Mouse (Mus musculus) bone marrow, adult 2 months (tissue): ENCODE measurements around the gene Gm5134. TPM values are rescaled to one million over a fixed set of nuclear protein-coding genes. Genes with fewer than 3 reads are reported as not detected.

Experiments used
- H3K27ac ChIP-seq: fragments of 200-500 bp; 2 replicates; pipeline ENCODE4 v1.5.1; 2012; ENCODE audit warnings: low read depth, mild to moderate bottlenecking, control low read depth, inconsistent platforms, low read length; ENCODE audit not compliant: control insufficient read depth, poor library complexity, insufficient read depth
- H3K4me1 ChIP-seq: fragments of 200-500 bp; 2 replicates; pipeline ENCODE4 v1.6.1; 2011; ENCODE audit warnings: low read length; ENCODE audit not compliant: control insufficient read depth, insufficient read depth
- H3K4me3 ChIP-seq: fragments of 200-500 bp; replicated peaks from 2 replicates; pipeline ENCODE3; 2011; ENCODE audit warnings: mild to moderate bottlenecking, low read depth, low read length, control low read depth; ENCODE audit not compliant: control insufficient read depth
- CTCF ChIP-seq: fragments of 200-500 bp; IDR thresholded peaks from 2 replicates; pipeline ENCODE4 v1.5.1; 2011; ENCODE audit warnings: low read length, control low read depth; ENCODE audit not compliant: control insufficient read depth, insufficient read depth
- POLR2A ChIP-seq: fragments of 200-500 bp; IDR thresholded peaks from 2 replicates; pipeline ENCODE4 v1.6.1; 2011; ENCODE audit warnings: low read depth, mild to moderate bottlenecking, control low read depth, low read length, borderline replicate concordance; ENCODE audit not compliant: control insufficient read depth
- WGBS: fragments of 180-500 bp; shearing (Covaris S2); methylation state at CpG from one replicate; pipeline ENCODE4 v1.1.7; 2018; 5-methylcytosine and 5-hydroxymethylcytosine counted together
- polyA plus RNA-seq: library from polyadenylated mRNA; stranded (reverse); fragments of >200 nt; gene quantifications from 2 replicates; pipeline ENCODE4 v1.2.4, GENCODE M21; 2011; ENCODE audit warnings: low replicate concordance; ENCODE audit not compliant: missing spikeins, insufficient read depth, insufficient read length

The Gm5134 gene
- not detected in 2 replicates for polyA plus RNA-seq

- 18% methylated on average over 20 of the region's 20 CpGs for whole genome bisulfite sequencing
- TF ChIP-seq CTCF (no peak), POLR2A (no peak)
- peaks cover 2% of the 10 kb centered on the region; the same call in 1 of the 2 replicates for H3K4me1 ChIP-seq
- no peak within 1 kb of the TSS for H3K27ac ChIP-seq
- H3K4me3 ChIP-seq: peak within 1 kb of the TSS; percentile 67
Observed at GRCm38 (mm10) chr10:75954381-75954811, at the start of gene Gm5134. Gene Gm5134 (plus strand): TSS chr10:75954514.

GRCm38 (mm10) chr10:75906882-75907281 lies 47.4 kb upstream of the Gm5134 start:
- Histone ChIP-seq H3K4me3 (no peak overlapping the region), H3K4me1 (no peaks in the 10 kb centered on the region), H3K27ac (no peak overlapping the region)
- 94% methylated on average over 4 of the region's 4 CpGs for WGBS
- TF ChIP-seq CTCF: no peak
- TF ChIP-seq POLR2A: no peak

GRCm38 (mm10) chr10:75910698-75911097 lies 43.6 kb upstream of the Gm5134 start:
- TF ChIP-seq POLR2A (no peak), CTCF (no peak)
- whole genome bisulfite sequencing: 91% methylated on average over 2 of the region's 2 CpGs
- no peak overlapping the region for H3K4me3 ChIP-seq
- H3K4me1 ChIP-seq: no peaks in the 10 kb centered on the region
- H3K27ac ChIP-seq: no peak overlapping the region

GRCm38 (mm10) chr10:75913013-75913589 lies 41.2 kb upstream of the Gm5134 start:
- no peaks in the 10 kb centered on the region for H3K4me1 ChIP-seq
- 42% methylated on average over 6 of the region's 6 CpGs for WGBS
- no peak overlapping the region for H3K4me3 ChIP-seq
- no peak overlapping the region for H3K27ac ChIP-seq
- no peak for TF ChIP-seq CTCF
- TF ChIP-seq POLR2A: no peak

GRCm38 (mm10) chr10:75915557-75915956 lies 38.8 kb upstream of the Gm5134 start:
- WGBS: 75% methylated on average over 7 of the region's 7 CpGs
- H3K4me1 ChIP-seq: no peaks in the 10 kb centered on the region
- no peak overlapping the region for H3K27ac ChIP-seq
- no peak overlapping the region for H3K4me3 ChIP-seq
- TF ChIP-seq CTCF (no peak), POLR2A (no peak)

GRCm38 (mm10) chr10:75916840-75917239 lies 37.5 kb upstream of the Gm5134 start:
- H3K4me1 ChIP-seq: no peaks in the 10 kb centered on the region; the same call in 1 of the 2 replicates
- no peak overlapping the region for H3K4me3 ChIP-seq
- no peak overlapping the region for H3K27ac ChIP-seq
- TF ChIP-seq POLR2A: no peak
- no peak for TF ChIP-seq CTCF
- 84% methylated on average over 8 of the region's 8 CpGs for WGBS

GRCm38 (mm10) chr10:75919026-75919425 lies 35.3 kb upstream of the Gm5134 start:
- H3K4me1 ChIP-seq: no peaks in the 10 kb centered on the region; the same call in 1 of the 2 replicates
- H3K27ac ChIP-seq: no peak overlapping the region
- 84% methylated on average over 5 of the region's 5 CpGs for WGBS
- H3K4me3 ChIP-seq: no peak overlapping the region
- TF ChIP-seq POLR2A (no peak), CTCF (no peak)

GRCm38 (mm10) chr10:75921026-75921725 lies 33.1 kb upstream of the Gm5134 start, which contains the start of gene Smarcb1:
Gene Smarcb1 (minus strand): TSS chr10:75921617.
- H3K27ac ChIP-seq: peak within 1 kb of the TSS; percentile 84
- WGBS: under 1% methylated on average over 76 of the region's 76 CpGs

More at GRCm38 (mm10) chr10:75921026-75921725, 33.1 kb upstream of the Gm5134 start, which contains the start of gene Smarcb1:
- Histone ChIP-seq H3K4me1 (no peaks in the 10 kb centered on the region; the same call in 1 of the 2 replicates), H3K4me3 (peak within 1 kb of the TSS; percentile 91)
- TF ChIP-seq POLR2A: peak; percentile 74; the same call in 1 of the 2 replicates
- TF ChIP-seq CTCF: no peak
